Mouse (Mus musculus): Measurements from ENCODE around the gene Bud13. TPM values are rescaled to one million over a fixed set of nuclear protein-coding genes. Genes with fewer than 3 reads are reported as not detected.

The Bud13 gene
- total RNA-seq (2023) = 10 to 100 TPM; 14.3 to 15.4 TPM

GRCm38 (mm10) chr9:46282631-46283436 lies at the start of gene Bud13:
Gene Bud13 (plus strand): TSS chr9:46283008.

DNA sequence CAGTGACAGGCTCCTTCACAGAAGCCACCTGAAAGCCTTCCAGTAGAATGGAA lies 47.4 kb upstream of the Bud13 start, which contains the start of gene Apoc3:
Gene Apoc3, minus strand, starts transcription at position 41 of the 53 bp plus-strand sequence.

GRCm38 (mm10) chr9:46240526-46241153 lies 42.2 kb upstream of the Bud13 start, which contains the start of gene Apoa4:
Gene Apoa4 (plus strand): TSS chr9:46240696.

GRCm38 (mm10) chr9:46268343-46268873 lies 14.4 kb upstream of the Bud13 start, which contains the start of gene Apoa5:
Gene Apoa5 (plus strand): TSS chr9:46268633.

GRCm38 (mm10) chr9:46272677-46273454 lies 9.9 kb upstream of the Bud13 start, which contains the start of gene Zpr1:
Gene Zpr1 (plus strand): TSS chr9:46273064.

GRCm38 (mm10) chr9:46319886-46320285 lies 37.1 kb downstream of the Bud13 start, which contains the start of gene 4931429L15Rik:
Gene 4931429L15Rik (minus strand): TSS chr9:46319986.

Other genes starting within 250 kb of the Bud13 start
- gene Apoa1, start 54.4 kb upstream of the Bud13 start, total RNA-seq (2023) = not detected
- not detected for gene Apoc3, start 47.4 kb upstream of the Bud13 start, total RNA-seq (2023)
- gene Apoa4, start 42.3 kb upstream of the Bud13 start, total RNA-seq (2023) = not detected
- not detected for gene Apoa5, start 14.4 kb upstream of the Bud13 start, total RNA-seq (2023)
- 10 to 100 TPM; 24.6 to 25.6 TPM for gene Zpr1, start 9.9 kb upstream of the Bud13 start, total RNA-seq (2023)
- not detected for gene 4931429L15Rik, start 37.0 kb downstream of the Bud13 start, total RNA-seq (2023)